Comparison of ENCODE assay signal across 1 mouse cellular context in the genomic region with DNA sequence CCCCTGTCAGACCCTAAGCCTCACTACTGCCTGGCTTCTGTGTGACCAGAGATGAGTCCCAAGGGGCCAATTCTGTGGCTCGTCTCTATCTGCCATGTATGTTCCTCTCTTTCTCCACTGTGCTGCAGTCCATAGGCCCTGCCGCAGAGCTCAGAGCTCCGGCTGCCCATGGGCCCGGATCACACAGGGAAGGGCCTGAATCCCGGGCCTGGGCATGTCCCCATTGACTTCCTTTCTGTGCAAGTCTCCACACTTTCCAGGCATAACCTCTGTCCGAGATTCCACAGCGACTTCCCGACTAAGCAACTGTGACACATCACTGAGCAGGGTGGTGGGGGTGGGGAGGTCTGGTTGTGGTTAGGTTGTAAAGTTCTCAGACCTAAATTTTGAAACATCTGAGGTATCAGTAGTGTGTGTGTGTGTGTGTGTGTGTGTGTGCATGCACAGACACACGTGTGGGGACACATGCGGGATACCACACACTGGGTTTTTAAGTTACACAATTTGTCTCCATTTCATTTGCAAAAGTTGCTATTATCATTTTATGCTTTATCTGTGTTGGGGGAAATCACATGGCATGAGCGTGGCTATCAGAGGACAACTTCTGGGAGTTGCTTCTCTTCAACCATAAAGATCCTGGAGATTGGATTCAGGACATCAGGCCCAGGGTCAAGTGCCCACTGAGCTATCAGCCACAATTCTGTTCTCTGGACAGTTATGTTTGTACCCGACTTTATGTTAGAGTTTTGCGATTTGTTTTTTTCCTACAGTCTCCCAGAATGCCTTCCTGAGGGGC.
TF ChIP-seq lines count a peak whose summit lies in the region.

No protein-coding gene starts in this region.

TF ChIP-seq in CH12.LX, 34 proteins besides CTCF, POLR2A, EP300 and RAD21 (continued from another document):
- peak; percentile 28; the same call in 1 of the 2 replicates for TF ChIP-seq ETS1 (conservative IDR thresholded peaks at IDR 0.05; ENCODE audit: low read depth, low read length)
- no peak for TF ChIP-seq MYC (IDR thresholded peaks at IDR 0.05; ENCODE audit: low read depth, low read length)
- no peak for TF ChIP-seq CHD1 (IDR thresholded peaks at IDR 0.05; ENCODE audit: low read depth, low read length)
- peak; percentile 75 for TF ChIP-seq BHLHE40 (IDR thresholded peaks at IDR 0.05; ENCODE audit: low read depth, low read length)
- no peak for TF ChIP-seq RCOR1 (conservative IDR thresholded peaks at IDR 0.05; ENCODE audit: low read depth, low read length)
- TF ChIP-seq SIN3A (IDR thresholded peaks at IDR 0.05; ENCODE audit: low read length) = no peak
- TF ChIP-seq USF2 (conservative IDR thresholded peaks at IDR 0.05; ENCODE audit: low read depth, low read length) = no peak
- TF ChIP-seq USF1 (IDR thresholded peaks at IDR 0.05; ENCODE audit: low read depth, low read length) = no peak
- TF ChIP-seq MXI1 (IDR thresholded peaks at IDR 0.05; ENCODE audit: low read depth, low read length) = no peak
- no peak for TF ChIP-seq ZKSCAN1 (IDR thresholded peaks at IDR 0.05; ENCODE audit: borderline replicate concordance, low read depth, low read length)
- TF ChIP-seq NRF1 (IDR thresholded peaks at IDR 0.05; ENCODE audit: low read depth, low read length) = no peak
- TF ChIP-seq MEF2A (IDR thresholded peaks at IDR 0.05; ENCODE audit: borderline replicate concordance, low read depth, low read length) = no peak
- TF ChIP-seq PAX5 (IDR thresholded peaks at IDR 0.05; ENCODE audit: low read length) = no peak
- no peak for TF ChIP-seq SMC3 (IDR thresholded peaks at IDR 0.05; ENCODE audit: low read depth, low read length)
- no peak for TF ChIP-seq TBP (conservative IDR thresholded peaks at IDR 0.05; ENCODE audit: low read depth, low read length)
- TF ChIP-seq UBTF (IDR thresholded peaks at IDR 0.05; ENCODE audit: low read depth, low read length) = no peak
- TF ChIP-seq HCFC1 (IDR thresholded peaks at IDR 0.05; ENCODE audit: low read depth, low read length) = no peak
- no peak for TF ChIP-seq ZNF384 (IDR thresholded peaks at IDR 0.05; ENCODE audit: low read depth, low read length)
